In genomic region chr4:150486097-150486496, GRCm38 (mm10) we compare ENCODE assay signal across 12 mouse cellular contexts.
DNase-seq lines count a peak whose midpoint lies in the region; ATAC-seq and TF ChIP-seq lines count a peak whose summit lies in the region.
"Had no signal": no experiment of that assay in that cellular context is flagged by ENCODE, and none has a peak within 500 bp of the region (broad histone marks: within the 10 kb centered on the region; RNA-seq: fewer than 3 reads in every experiment).

No protein-coding gene starts in this region.

- peak; percentile 67 for ATAC-seq in hematopoietic stem cell, adult 5-6 weeks (replicated peaks in 1 of 2; ENCODE audit: insufficient read depth in 1 of 2, low FRiP score in 2 of 2, low TSS enrichment in 1 of 2, low read depth in 1 of 2, poor library complexity in 2 of 2, severe bottlenecking in 2 of 2)

- H3K4me3 ChIP-seq in gastrocnemius, adult 2 months = peak overlapping the region; percentile 24
- no peak overlapping the region for H3K4me3 ChIP-seq in lung, adult 2 months (replicated peaks; ENCODE audit: extremely low read depth, low read depth, low read length)
- H3K4me3 ChIP-seq: heart, embryonic 12.5 days had no signal

- 37% methylated on average over 2 of the region's 2 CpGs for WGBS in lung, adult 2 months

- intact Hi-C loops in gastrocnemius, adult 2 months (cut with DNase I) = loop anchor here (5.0 to 10.0 kb wide), 2 partner anchors 111 to 419 kb away; no protein-coding TSS in a partner anchor

- peak overlapping the region; percentile 72 for H3K27ac ChIP-seq in gastrocnemius, adult 2 months

- TF ChIP-seq POLR2A in lung, adult 2 months (IDR thresholded peaks at IDR 0.05; ENCODE audit: borderline replicate concordance, extremely low read depth, low read depth, low read length) = no peak

- H3K4me1 ChIP-seq in lung, adult 2 months (ENCODE audit: control insufficient read depth, insufficient read depth, low read length) = peaks cover 10% of the 10 kb centered on the region

- DNase-seq in gastrocnemius, adult 2 months = no peak
- no peak for DNase-seq in gastrocnemius, postnatal 4 days (ENCODE audit: low spot score in 2 of 2)
- peak; percentile 14 for DNase-seq in lung, postnatal 10 days
- DNase-seq in lung, adult 2 months = no peak
- peak; percentile 25 to 27 for DNase-seq in spleen, adult 18-20 months
- DNase-seq in MN1 (ENCODE audit: low spot score) = no peak
- no peak for DNase-seq in frontal cortex, postnatal 36 days (ENCODE audit: low spot score in 2 of 2)
- DNase-seq: cerebellum, adult 8-10 months; kidney, adult 8-10 months; lung, embryonic 14.5 days had no signal

- no peak for TF ChIP-seq CTCF in gastrocnemius, adult 2 months (IDR thresholded peaks at IDR 0.05)
- no peak for TF ChIP-seq CTCF in lung, adult 2 months (IDR thresholded peaks at IDR 0.05; ENCODE audit: insufficient read depth, low read length)

Comparison
In these comparisons a context has a peak if more than half of its experiments do, and no peak if none do; other contexts are left out.
1. DNase-seq: peak in lung, postnatal 10 days (single experiment) and spleen, adult 18-20 months (2 of 2); none in gastrocnemius, adult 2 months (single experiment), gastrocnemius, postnatal 4 days (0 of 2), lung, adult 2 months (single experiment), MN1 (single experiment) and frontal cortex, postnatal 36 days (0 of 2).